Mouse (Mus musculus) bone marrow, adult 2 months (tissue): ENCODE data around the gene Plekha5. TPM values are rescaled to one million over a fixed set of nuclear protein-coding genes. Genes with fewer than 3 reads are reported as not detected.
"Not testable (repeated sequence)": the region's sequence is repeated elsewhere in the genome, so short reads cannot be mapped to it uniquely, and the experiment has no call there.

Source experiments
- H3K27ac ChIP-seq: fragments of 200-500 bp; 2 replicates; pipeline ENCODE4 v1.5.1; 2012; ENCODE audit warnings: low read depth, mild to moderate bottlenecking, control low read depth, inconsistent platforms, low read length; ENCODE audit not compliant: control insufficient read depth, poor library complexity, insufficient read depth
- H3K4me1 ChIP-seq: fragments of 200-500 bp; 2 replicates; pipeline ENCODE4 v1.6.1; 2011; ENCODE audit warnings: low read length; ENCODE audit not compliant: control insufficient read depth, insufficient read depth
- H3K4me3 ChIP-seq: fragments of 200-500 bp; replicated peaks from 2 replicates; pipeline ENCODE3; 2011; ENCODE audit warnings: mild to moderate bottlenecking, low read depth, low read length, control low read depth; ENCODE audit not compliant: control insufficient read depth
- CTCF ChIP-seq: fragments of 200-500 bp; IDR thresholded peaks from 2 replicates; pipeline ENCODE4 v1.5.1; 2011; ENCODE audit warnings: low read length, control low read depth; ENCODE audit not compliant: control insufficient read depth, insufficient read depth
- POLR2A ChIP-seq: fragments of 200-500 bp; IDR thresholded peaks from 2 replicates; pipeline ENCODE4 v1.6.1; 2011; ENCODE audit warnings: low read depth, mild to moderate bottlenecking, control low read depth, low read length, borderline replicate concordance; ENCODE audit not compliant: control insufficient read depth
- whole genome bisulfite sequencing: fragments of 180-500 bp; shearing (Covaris S2); methylation state at CpG from one replicate; pipeline ENCODE4 v1.1.7; 2018; 5-methylcytosine and 5-hydroxymethylcytosine counted together
- polyA plus RNA-seq: library from polyadenylated mRNA; stranded (reverse); fragments of >200 nt; gene quantifications from 2 replicates; pipeline ENCODE4 v1.2.4, GENCODE M21; 2011; ENCODE audit warnings: low replicate concordance; ENCODE audit not compliant: missing spikeins, insufficient read depth, insufficient read length

The Plekha5 gene
- polyA plus RNA-seq, 1 experiment = 3.8 TPM

DNA sequence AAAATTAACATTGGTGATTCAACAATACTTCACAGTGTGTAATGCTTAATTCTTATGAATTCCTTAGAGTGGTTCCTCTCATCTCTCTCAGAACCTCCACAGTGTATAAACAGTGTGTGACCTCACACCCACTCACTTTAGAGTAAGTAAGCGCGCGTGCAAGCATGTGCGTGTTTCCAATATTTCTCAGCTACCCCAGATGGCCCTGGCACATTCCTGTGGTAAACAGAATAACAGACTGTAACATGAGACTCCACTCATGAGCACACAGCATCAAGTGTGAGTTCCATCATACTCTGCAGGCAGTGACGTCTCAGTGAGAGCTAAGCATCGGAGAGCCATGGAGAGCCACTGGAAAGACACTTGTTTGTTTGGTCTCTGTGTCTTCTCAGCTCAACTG is 63.6 kb downstream of the Plekha5 start:
- no peaks in the 10 kb centered on the region for H3K4me1 ChIP-seq
- 84% methylated on average over 6 of the region's 6 CpGs for WGBS
- TF ChIP-seq POLR2A (no peak), CTCF (no peak)
- no peak overlapping the region for H3K4me3 ChIP-seq
- no peak overlapping the region for H3K27ac ChIP-seq

DNA sequence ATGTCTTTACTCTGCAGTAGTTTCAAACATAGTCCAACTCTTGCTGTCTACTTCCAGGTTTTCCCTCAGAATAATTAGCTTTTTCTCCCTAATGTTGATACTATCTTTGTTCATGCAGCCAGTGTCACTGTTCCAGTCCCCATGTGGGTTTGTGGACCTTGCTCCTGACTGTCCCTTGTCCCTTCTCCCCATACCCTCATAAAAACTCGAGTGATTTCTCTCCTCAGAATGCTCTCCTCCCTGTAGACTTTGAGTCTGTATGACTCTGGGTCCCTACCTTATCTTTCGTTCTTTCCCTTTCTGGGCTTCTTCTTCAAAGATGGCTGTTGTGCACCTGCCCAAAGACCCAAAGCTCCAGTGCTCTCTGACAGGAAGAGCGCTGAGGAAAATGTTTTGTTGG is 64.8 kb downstream of the Plekha5 start:
- WGBS = 73% methylated on average over 3 of the region's 3 CpGs
- Histone ChIP-seq H3K4me3 (no peak overlapping the region), H3K27ac (no peak overlapping the region), H3K4me1 (no peaks in the 10 kb centered on the region)
- TF ChIP-seq POLR2A = no peak
- no peak for TF ChIP-seq CTCF

DNA sequence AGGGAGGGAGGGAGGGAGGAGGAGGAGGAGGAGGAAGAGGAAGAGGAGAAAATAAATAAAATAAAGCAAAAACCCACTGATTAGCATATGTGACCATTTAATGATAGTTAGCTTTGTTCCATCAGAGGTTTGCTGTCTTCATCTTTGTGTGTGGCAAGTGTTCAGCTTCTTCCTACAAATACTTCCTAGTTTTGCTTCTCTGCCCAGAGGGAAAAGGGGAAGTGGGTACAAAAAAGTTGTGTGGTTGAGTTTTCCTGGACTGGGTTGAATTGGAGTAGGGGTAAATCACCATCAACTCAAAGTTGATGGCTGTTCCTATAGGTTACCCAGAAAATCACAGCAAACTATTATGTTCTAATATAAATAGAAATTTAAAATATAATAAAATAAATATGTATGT is 65.7 kb downstream of the Plekha5 start:
- Histone ChIP-seq H3K27ac (no peak overlapping the region), H3K4me3 (no peak overlapping the region), H3K4me1 (no peaks in the 10 kb centered on the region)
- TF ChIP-seq POLR2A = no peak
- no peak for TF ChIP-seq CTCF

DNA sequence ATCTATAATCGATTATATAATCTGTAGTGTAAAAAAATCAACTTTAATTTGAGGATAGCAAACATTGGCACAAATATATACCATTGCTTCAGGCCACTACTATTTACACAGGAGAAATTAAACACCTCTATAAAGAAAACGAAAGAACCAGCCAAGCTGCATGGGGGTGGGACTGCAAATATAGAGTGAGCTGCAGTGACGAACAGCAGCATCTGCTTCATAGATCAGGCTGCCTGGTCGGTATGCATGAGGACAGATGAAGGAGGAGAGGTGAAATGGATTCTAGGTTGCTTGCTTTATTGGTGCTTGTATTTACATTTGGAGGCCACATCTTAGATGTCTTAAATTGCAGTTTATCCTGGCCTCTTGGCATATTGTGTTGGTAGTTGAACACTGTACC is 66.4 kb downstream of the Plekha5 start:
- no peak for TF ChIP-seq CTCF
- TF ChIP-seq POLR2A = no peak
- H3K4me1 ChIP-seq = no peaks in the 10 kb centered on the region
- H3K4me3 ChIP-seq = no peak overlapping the region
- 66% methylated on average over 4 of the region's 4 CpGs for WGBS
- no peak overlapping the region for H3K27ac ChIP-seq

DNA sequence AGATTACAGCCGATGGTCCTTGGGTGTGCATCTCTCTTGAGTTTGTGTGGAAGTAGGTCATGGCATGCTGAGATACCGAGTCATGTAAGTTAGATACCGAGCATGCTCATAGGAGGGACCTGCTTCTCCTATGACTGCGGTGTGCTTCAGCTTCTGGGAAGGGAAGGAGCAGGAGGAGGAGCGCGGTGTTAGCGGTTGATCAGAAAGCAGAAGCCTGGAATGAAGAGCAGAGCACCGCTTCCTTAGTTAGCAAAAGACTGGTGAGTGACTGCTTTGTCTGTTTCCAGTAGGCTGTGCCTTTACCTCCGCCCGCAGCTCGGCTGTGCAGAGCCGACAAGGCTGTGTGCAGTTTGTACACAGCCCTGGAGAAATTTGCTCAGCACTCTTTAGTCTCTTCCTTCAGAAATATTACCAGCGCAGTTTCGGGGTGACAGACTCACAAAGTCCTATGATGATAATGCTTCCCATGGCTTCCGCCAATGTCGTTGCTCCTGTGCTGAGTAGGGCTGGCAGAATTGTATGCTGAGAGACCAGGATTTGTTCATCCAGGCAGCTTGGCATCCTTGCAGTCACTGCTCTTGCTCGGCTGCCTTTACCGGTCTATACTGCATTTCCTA is 67.2 kb downstream of the Plekha5 start:
- TF ChIP-seq POLR2A (no peak), CTCF (no peak)
- no peaks in the 10 kb centered on the region for H3K4me1 ChIP-seq
- H3K27ac ChIP-seq = no peak overlapping the region
- no peak overlapping the region for H3K4me3 ChIP-seq
- WGBS = 73% methylated on average over 18 of the region's 18 CpGs

DNA sequence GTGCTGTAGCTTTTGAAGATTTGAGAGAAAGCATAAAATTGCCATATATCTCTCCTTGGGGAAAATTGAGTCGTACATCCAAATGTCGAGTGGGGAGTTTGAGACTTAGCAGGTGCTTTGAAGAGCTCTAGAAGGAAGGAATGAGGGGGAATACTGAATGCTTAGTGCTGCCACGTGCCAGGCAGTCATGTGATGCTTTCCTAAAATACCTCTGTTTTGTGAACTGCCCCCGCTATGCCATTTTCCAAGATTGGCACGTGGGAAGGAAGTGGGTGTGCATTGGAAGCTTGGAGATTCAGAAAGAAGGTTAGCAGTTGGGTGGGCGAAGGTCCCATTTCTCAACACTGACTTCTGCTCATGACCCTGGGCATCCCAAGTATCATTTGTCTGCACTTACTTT is 68.2 kb downstream of the Plekha5 start:
- H3K4me3 ChIP-seq = no peak overlapping the region
- 71% methylated on average over 6 of the region's 6 CpGs for WGBS
- TF ChIP-seq CTCF (no peak), POLR2A (no peak)
- H3K27ac ChIP-seq = no peak overlapping the region
- no peaks in the 10 kb centered on the region for H3K4me1 ChIP-seq

DNA sequence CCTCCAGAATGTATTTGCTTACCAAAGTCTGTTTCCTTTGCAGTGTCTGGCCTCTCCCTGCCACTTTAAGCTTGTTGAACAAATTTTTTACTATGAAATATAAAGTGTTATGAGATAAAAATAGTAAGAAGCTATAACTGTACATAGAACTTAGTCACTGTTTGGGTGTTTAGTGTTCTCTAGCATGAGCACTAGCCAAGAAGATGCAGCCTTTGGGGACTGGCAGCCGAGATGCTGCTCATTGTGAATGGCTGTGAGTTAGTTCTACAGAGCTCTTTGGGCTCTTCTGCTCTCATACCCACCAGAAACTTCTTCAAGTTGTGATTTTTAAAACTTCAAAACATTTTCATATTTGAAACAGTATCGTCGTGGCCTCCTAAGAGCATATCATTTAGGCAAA is 74.2 kb downstream of the Plekha5 start:
- TF ChIP-seq POLR2A (no peak), CTCF (no peak)
- Histone ChIP-seq H3K4me1 (no peaks in the 10 kb centered on the region), H3K4me3 (no peak overlapping the region), H3K27ac (no peak overlapping the region)
- 87% methylated on average over 3 of the region's 3 CpGs for WGBS

DNA sequence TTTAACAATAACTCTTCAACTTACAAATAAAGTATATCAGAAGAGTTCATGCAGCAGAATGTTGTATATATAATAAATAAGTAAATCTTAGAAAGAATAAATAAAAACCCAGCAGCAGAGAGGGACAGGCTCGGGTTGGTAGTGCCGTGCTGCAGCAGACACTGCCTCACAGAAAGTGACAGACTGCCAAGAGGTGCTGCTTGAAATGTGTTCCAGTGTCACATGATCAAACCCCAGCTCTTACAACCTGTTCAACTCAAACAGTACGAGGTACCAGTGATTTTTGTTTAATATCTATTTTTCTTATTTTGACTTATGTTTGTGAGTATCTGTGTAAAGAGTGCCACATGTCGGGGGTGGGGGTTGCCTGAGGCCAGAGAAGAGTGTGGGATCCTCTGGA is 75.1 kb downstream of the Plekha5 start:
- Histone ChIP-seq H3K4me1 (no peaks in the 10 kb centered on the region), H3K27ac (no peak overlapping the region), H3K4me3 (no peak overlapping the region)
- no peak for TF ChIP-seq POLR2A
- TF ChIP-seq CTCF = no peak
- WGBS = 69% methylated on average over 4 of the region's 4 CpGs

DNA sequence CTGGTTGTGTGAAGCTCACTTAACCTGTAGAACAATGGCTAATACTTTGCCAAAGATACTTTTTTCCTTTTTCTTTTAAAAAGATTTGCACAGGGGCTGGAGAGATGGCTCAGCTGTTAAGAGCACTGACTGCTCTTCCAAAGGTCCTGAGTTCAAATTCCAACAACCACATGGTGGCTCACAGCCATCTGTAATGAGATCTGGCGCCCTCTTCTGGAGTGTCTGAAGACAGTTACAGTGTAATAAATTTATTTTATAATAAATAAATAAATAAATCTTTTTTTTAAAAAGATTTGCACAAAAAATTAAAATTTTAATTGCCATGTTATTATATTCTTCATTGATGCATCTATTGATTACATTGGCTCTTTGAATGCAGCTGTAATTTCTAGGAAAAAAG is 77.0 kb downstream of the Plekha5 start:
- WGBS = 58% methylated on average over 1 of the region's 1 CpGs
- H3K27ac ChIP-seq, H3K4me1 ChIP-seq, H3K4me3 ChIP-seq: not testable (repeated sequence)

DNA sequence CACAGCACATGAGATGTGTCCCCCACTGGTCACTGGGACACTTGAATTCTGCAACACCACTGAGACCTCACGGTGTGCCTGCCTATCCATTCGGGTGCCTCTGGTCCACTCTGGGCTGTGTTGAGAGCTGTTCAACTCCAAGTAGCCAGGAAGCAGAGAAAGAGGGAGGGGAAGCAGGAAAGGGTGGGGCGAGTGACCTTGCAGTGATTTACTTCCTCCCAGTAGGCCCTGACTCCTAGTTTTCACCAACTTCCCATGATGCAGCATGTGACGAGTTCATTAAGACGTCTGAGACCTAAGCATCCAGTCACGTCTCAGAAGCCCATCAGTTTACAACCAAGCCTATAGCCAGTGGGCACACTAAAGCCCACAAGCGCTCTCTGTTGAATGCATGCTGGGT is 78.0 kb downstream of the Plekha5 start:
- Histone ChIP-seq H3K27ac (no peak overlapping the region), H3K4me1 (no peaks in the 10 kb centered on the region), H3K4me3 (no peak overlapping the region)
- TF ChIP-seq POLR2A (no peak), CTCF (no peak)
- WGBS = 73% methylated on average over 7 of the region's 7 CpGs
